Mouse (Mus musculus): ENCODE measurements at regions not wholly inside any gene's neighbourhood (a gene's known extent, or its start where the extent isn't known, plus 50 kb on each side); places are given as distances from the start of the nearest gene placed in this dataset.
"Not testable (repeated sequence)": the region's sequence is repeated elsewhere in the genome, so short reads cannot be mapped to it uniquely, and the experiment has no call there.

GRCm38 (mm10) chr6:5576891-5577290 is 80.8 kb upstream of the Pdk4 start:
- not testable (repeated sequence) for TF ChIP-seq CTCF (IDR thresholded peaks at IDR 0.05; ENCODE audit: control insufficient read depth, insufficient read depth, insufficient read length); CEBPB (IDR thresholded peaks at IDR 0.05; ENCODE audit: low read depth); MAX (IDR thresholded peaks at IDR 0.05); USF1 (IDR thresholded peaks at IDR 0.05; ENCODE audit: low read depth)

All from C2C12 (cell line).